Mouse (Mus musculus) midbrain, embryonic 14.5 days (tissue): ENCODE measurements around the gene Yars2. TPM values are rescaled to one million over a fixed set of nuclear protein-coding genes. Genes with fewer than 3 reads are reported as not detected.
A peak's percentile ranks its signal among the peaks of the same experiment; 100 is the strongest.

ENCODE experiments used
- ATAC-seq: fragments of 200-750 bp; cut with Nextera tagmentation; 2 replicates; pipeline ENCODE4 v1.8.0; 2017; ENCODE audit warnings: moderate number of reproducible peaks, moderate library complexity; ENCODE audit not compliant: low FRiP score, low TSS enrichment
- DNase-seq: peaks from one replicate; pipeline ENCODE4 v3.0.0-alpha.2; 2015
- H3K27ac ChIP-seq: fragments of 300-500 bp; sonication (generic); replicated peaks from 2 replicates; pipeline ENCODE4 v1.5.1; 2014; ENCODE audit warnings: mild to moderate bottlenecking, low read depth, low read length, moderate library complexity
- H3K27me3 ChIP-seq: fragments of 300-500 bp; sonication (generic); 2 replicates; pipeline ENCODE4 v1.6.1; 2014; ENCODE audit warnings: low read length, control low read depth, mixed read lengths; ENCODE audit not compliant: control insufficient read depth, insufficient read depth
- H3K36me3 ChIP-seq: fragments of 300-500 bp; sonication (generic); 2 replicates; pipeline ENCODE4 v1.6.1; 2014; ENCODE audit warnings: low read length, control low read depth; ENCODE audit not compliant: control insufficient read depth, insufficient read depth
- H3K4me1 ChIP-seq: fragments of 300-500 bp; sonication (generic); 2 replicates; pipeline ENCODE4 v1.6.1; 2014; ENCODE audit warnings: mild to moderate bottlenecking, antibody characterized with exemption, low read length, control low read depth; ENCODE audit not compliant: control insufficient read depth, insufficient read depth
- H3K4me2 ChIP-seq: fragments of 300-500 bp; sonication (generic); 2 replicates; pipeline ENCODE4 v1.6.1; 2014; ENCODE audit warnings: mild to moderate bottlenecking, low read length, moderate library complexity
- H3K4me3 ChIP-seq: fragments of 300-500 bp; sonication (generic); replicated peaks from 2 replicates; pipeline ENCODE4 v1.5.1; 2014; ENCODE audit warnings: low read depth, low read length
- H3K9ac ChIP-seq: fragments of 300-500 bp; sonication (generic); replicated peaks from 2 replicates; pipeline ENCODE4 v1.6.1; 2014; ENCODE audit warnings: mild to moderate bottlenecking, low read length, moderate library complexity
- H3K9me3 ChIP-seq: fragments of 300-500 bp; sonication (generic); 2 replicates; pipeline ENCODE4 v1.6.1; 2016; ENCODE audit warnings: low read length, control low read depth, mixed read lengths; ENCODE audit not compliant: control insufficient read depth
- WGBS: fragments of 180-500 bp; shearing (Covaris S2); extraction: QIAGEN DNeasy Blood & Tissue Kit; methylation state at CpG from one replicate; pipeline ENCODE4 v1.1.7; 2014; 5-methylcytosine and 5-hydroxymethylcytosine counted together
- polyA plus RNA-seq: library from polyadenylated mRNA; unstranded; fragments of >200 nt; fragmentation: Nextera tagmentation; extraction: Ambion mirVana; gene quantifications from 2 replicates; pipeline ENCODE4 v1.2.1, GENCODE M21; 2014

Yars2 gene
- polyA plus RNA-seq = 25.1 and 26.5 TPM in 2 replicates

GRCm38 (mm10) chr16:16302369-16303137 is at the start of gene Yars2:
Yars2 (plus strand) TSS chr16:16302965.
- peak within 1 kb of the TSS; percentile 91 for H3K4me2 ChIP-seq
- DNase-seq = peak; percentile 97
- H3K9me3 ChIP-seq = no peaks in the 10 kb centered on the region
- H3K9ac ChIP-seq = peak within 1 kb of the TSS; percentile 74
- H3K36me3 ChIP-seq = peaks cover 16% of the 10 kb centered on the region
- H3K27me3 ChIP-seq = no peaks in the 10 kb centered on the region
- H3K4me3 ChIP-seq = peak within 1 kb of the TSS; percentile 94
- H3K27ac ChIP-seq = peak within 1 kb of the TSS; percentile 93
- ATAC-seq = peak; percentile 98
- peaks cover 13% of the 10 kb centered on the region; the same call in 1 of the 2 replicates for H3K4me1 ChIP-seq
- under 1% methylated on average over 50 of the region's 50 CpGs for WGBS

DNA sequence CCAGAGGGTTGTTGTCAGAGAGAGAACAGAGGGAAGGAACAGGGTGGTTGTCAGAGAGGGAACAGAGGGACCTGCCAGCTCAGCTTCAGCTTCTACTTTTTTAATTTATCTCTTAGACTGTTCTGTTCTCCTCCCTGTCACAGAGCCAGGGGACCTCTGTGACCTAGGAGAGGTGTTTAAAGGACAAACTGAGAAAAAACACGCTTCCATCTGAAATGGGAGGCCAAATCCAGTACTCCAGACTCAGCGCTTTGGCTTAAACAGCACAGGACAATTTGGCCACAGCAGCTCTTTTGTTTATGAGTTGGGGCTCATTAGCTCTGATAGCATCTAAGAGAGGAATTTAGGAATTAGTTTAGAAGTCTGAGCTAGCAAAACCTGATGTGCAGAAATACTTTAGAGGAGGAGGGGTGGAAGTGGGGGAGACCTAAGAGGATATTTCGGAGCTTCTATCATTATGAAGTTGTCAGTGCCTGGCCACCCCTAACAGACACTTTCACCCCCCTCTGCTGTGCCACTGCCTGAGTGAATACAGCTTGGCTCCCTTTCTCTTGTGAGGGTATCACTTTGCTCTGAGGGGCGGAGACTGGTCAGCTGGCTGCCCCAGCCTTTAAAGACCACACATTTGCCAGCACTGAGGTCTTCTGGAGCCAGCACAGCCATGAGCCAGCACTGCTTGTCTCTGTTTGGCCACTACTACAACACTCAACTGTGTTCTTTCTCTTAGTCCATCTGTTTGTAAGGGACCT is 49.3 kb upstream of the Yars2 start:
- Histone ChIP-seq H3K4me1 (no peaks in the 10 kb centered on the region), H3K36me3 (no peaks in the 10 kb centered on the region), H3K9ac (no peak overlapping the region), H3K27me3 (no peaks in the 10 kb centered on the region), H3K9me3 (no peaks in the 10 kb centered on the region), H3K4me2 (no peak overlapping the region), H3K4me3 (no peak overlapping the region), H3K27ac (no peak overlapping the region)
- ATAC-seq = no peak
- no peak for DNase-seq
- WGBS = 26% methylated on average over 4 of the region's 4 CpGs

DNA sequence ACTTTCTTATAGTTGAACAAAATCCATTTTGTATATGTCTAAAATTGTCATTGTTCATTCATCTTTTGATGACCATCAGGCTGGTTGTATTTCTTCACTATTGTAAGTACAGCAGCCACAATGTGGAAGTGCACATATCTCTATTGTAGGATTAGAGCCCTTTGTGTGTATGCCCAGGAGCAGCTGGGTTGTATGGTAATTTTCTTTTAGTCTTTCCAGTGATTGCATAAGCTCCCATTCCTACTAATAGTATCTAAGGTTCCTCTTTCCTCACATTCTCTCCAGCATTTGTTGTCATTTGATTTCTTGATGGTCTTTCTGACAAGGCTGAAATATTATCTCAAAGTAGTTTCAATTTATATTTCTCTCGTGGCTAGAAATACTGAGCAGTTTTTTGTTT is 47.5 kb upstream of the Yars2 start:
- no peak for ATAC-seq
- WGBS = 77% methylated on average over 1 of the region's 1 CpGs
- H3K27ac ChIP-seq = no peak overlapping the region
- DNase-seq = no peak
- no peak overlapping the region for H3K4me2 ChIP-seq
- no peaks in the 10 kb centered on the region for H3K9me3 ChIP-seq
- H3K27me3 ChIP-seq = no peaks in the 10 kb centered on the region
- no peak overlapping the region for H3K4me3 ChIP-seq
- no peaks in the 10 kb centered on the region for H3K36me3 ChIP-seq
- no peaks in the 10 kb centered on the region for H3K4me1 ChIP-seq
- no peak overlapping the region for H3K9ac ChIP-seq

DNA sequence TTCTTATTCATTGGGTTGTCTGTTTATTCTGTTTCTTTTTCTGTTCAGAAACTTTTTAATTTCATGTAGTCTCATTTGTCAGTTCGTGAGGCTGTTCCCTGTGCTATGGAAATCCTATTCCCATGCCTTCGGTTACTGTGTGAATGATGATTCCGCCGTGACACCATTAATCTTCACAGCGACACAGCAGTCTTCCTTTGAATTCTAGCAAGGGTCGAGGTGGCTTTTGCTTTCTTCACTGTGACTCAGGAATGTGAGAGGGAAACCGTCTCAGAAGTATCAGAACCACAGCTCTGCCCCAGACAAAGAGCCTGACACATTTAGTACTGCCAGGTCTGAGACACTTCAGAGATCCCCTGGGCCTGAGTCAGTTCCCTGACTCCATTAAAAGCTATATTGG is 46.9 kb upstream of the Yars2 start:
- Histone ChIP-seq H3K4me2 (no peak overlapping the region), H3K4me1 (no peaks in the 10 kb centered on the region), H3K4me3 (no peak overlapping the region), H3K36me3 (no peaks in the 10 kb centered on the region), H3K9ac (no peak overlapping the region), H3K9me3 (no peaks in the 10 kb centered on the region), H3K27ac (no peak overlapping the region), H3K27me3 (no peaks in the 10 kb centered on the region)
- WGBS = 56% methylated on average over 7 of the region's 7 CpGs
- DNase-seq (no peak), ATAC-seq (no peak)

DNA sequence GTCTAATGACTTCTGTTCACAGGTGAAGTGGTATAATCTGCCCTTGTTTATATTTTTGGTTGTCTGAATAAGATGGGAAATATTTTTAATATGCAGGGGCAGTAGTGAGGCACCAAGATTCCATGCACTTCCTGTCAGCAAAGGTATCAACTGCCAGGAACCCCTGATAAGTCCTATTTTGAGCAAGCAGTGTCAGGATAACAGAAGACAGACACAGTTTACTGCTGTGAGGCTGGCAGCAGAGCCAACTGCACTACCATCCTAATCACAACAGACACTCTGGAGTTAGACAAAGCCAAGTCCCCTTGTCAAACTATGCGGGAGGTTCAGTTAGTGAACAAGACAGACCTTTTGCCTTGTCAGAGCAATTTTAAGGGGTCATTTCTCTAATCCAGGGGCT is 46.1 kb upstream of the Yars2 start:
- no peak for ATAC-seq
- DNase-seq = no peak
- H3K27me3 ChIP-seq = no peaks in the 10 kb centered on the region
- H3K36me3 ChIP-seq = no peaks in the 10 kb centered on the region
- H3K4me2 ChIP-seq = no peak overlapping the region
- WGBS = 63% methylated on average over 1 of the region's 1 CpGs
- H3K9ac ChIP-seq = no peak overlapping the region
- no peaks in the 10 kb centered on the region for H3K4me1 ChIP-seq
- H3K9me3 ChIP-seq = no peaks in the 10 kb centered on the region
- H3K4me3 ChIP-seq = no peak overlapping the region
- no peak overlapping the region for H3K27ac ChIP-seq

DNA sequence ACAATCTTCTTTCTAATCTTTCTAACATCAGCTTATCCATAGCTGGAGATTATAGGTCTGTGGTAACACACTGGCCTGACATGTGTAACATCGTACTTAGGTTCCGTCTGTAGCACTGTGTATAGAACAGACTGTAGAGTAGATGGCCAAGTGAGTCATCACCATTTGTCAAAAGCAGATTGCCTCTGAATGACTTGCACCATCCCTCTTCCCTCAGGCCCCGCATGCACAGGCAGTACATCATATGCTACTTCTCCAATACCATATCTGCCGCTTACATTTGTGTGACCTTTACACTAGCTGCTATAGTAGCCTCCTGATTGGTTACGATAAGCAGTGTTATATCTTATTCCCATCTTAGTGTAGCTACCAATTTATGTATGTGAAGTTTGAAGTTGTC is 41.9 kb upstream of the Yars2 start:
- Histone ChIP-seq H3K36me3 (no peaks in the 10 kb centered on the region), H3K9me3 (no peaks in the 10 kb centered on the region), H3K9ac (no peak overlapping the region), H3K27ac (no peak overlapping the region), H3K27me3 (no peaks in the 10 kb centered on the region), H3K4me3 (no peak overlapping the region), H3K4me1 (no peaks in the 10 kb centered on the region), H3K4me2 (no peak overlapping the region)
- ATAC-seq (no peak), DNase-seq (no peak)
- 96% methylated on average over 5 of the region's 5 CpGs for WGBS

DNA sequence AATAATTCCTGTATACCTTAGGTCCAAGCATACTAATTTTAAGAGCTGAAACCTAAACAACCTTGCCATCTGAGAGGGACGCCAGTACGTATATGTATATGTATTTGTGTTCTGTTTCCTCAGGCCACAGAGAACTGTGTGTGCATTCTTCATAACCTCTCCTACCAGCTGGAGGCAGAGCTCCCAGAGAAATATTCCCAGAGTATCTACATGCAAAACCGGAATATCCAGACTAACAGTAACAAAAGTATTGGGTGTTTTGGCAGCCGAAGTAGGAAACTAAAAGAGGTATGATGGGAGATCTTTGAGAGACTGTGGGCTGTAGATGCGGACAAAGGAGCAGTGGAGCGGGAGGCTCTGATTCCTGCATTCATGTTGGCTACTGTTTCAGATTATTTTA is 41.3 kb upstream of the Yars2 start:
- no peaks in the 10 kb centered on the region for H3K9me3 ChIP-seq
- no peaks in the 10 kb centered on the region for H3K27me3 ChIP-seq
- DNase-seq = no peak
- H3K9ac ChIP-seq = no peak overlapping the region
- no peak overlapping the region for H3K4me3 ChIP-seq
- no peak overlapping the region for H3K4me2 ChIP-seq
- no peaks in the 10 kb centered on the region for H3K36me3 ChIP-seq
- H3K4me1 ChIP-seq = no peaks in the 10 kb centered on the region
- ATAC-seq = no peak
- 95% methylated on average over 6 of the region's 6 CpGs for WGBS
- no peak overlapping the region for H3K27ac ChIP-seq

- no peak for DNase-seq
- WGBS = 94% methylated on average over 3 of the region's 3 CpGs
- Histone ChIP-seq H3K4me1 (no peaks in the 10 kb centered on the region), H3K9ac (no peak overlapping the region), H3K27ac (no peak overlapping the region), H3K4me3 (no peak overlapping the region), H3K9me3 (no peaks in the 10 kb centered on the region), H3K27me3 (no peaks in the 10 kb centered on the region), H3K4me2 (no peak overlapping the region), H3K36me3 (no peaks in the 10 kb centered on the region)
- no peak for ATAC-seq
These were observed 40.3 kb upstream of the Yars2 start for GRCm38 (mm10) chr16:16262436-16262835.

DNA sequence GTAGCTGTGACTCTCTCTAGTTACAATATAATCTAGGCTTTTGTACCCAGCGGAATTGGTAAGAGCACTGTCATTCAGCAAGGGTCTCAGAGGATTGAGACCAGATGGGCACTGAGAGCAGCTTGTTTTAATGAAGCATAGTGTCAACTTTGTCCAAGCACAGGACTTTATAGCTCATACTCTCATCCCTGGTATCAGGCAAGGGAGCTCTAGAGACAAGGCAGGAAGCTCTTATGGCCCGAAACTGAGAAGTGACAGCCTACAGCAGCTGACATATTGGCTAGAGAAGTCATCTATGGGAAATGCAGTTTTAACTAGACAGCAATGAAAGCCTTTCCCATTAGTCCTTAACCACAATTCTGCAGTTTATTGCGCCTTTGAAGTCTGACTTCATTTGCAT is 29.8 kb upstream of the Yars2 start:
- Histone ChIP-seq H3K9me3 (no peaks in the 10 kb centered on the region), H3K4me2 (no peak overlapping the region), H3K9ac (no peak overlapping the region), H3K27me3 (no peaks in the 10 kb centered on the region), H3K27ac (no peak overlapping the region), H3K4me3 (no peak overlapping the region), H3K4me1 (no peaks in the 10 kb centered on the region), H3K36me3 (no peaks in the 10 kb centered on the region)
- DNase-seq = peak; percentile 17
- no peak for ATAC-seq
- 35% methylated on average over 3 of the region's 3 CpGs for WGBS
